ENCODE assay signal across 9 mouse cellular contexts in the genomic region with DNA sequence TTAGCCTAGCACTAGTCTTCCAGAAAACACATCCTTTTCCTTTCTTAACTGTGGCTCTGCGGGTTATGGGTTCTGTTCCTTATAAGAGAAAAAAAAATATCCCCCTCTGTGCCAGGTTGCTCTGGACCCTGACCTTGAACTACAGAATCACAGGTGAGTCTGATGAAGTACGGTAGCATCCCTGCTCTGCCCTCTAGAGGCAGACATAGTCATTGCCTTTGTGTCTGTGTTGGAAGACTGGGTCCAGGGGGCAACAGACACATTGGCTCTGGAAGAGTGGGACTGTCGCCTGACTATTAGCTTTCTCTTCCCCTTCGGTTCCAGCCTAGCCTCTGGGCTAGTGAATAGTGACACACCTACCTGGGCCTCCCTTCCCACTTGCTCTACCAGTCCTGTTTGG. TPM values are rescaled to one million over a fixed set of nuclear protein-coding genes. Genes with fewer than 3 reads are reported as not detected.
A peak's percentile ranks its signal among the peaks of the same experiment; 100 is the strongest.
DNase-seq lines count a peak whose midpoint lies in the region; ATAC-seq and TF ChIP-seq lines count a peak whose summit lies in the region.
"Had no signal": no experiment of that assay in that cellular context is flagged by ENCODE, and none has a peak within 500 bp of the region (broad histone marks: within the 10 kb centered on the region; RNA-seq: fewer than 3 reads in every experiment).

No protein-coding gene starts in this region.

- DNase-seq in cerebellum, postnatal 14 days, result peak; percentile 36 to 51
- DNase-seq in lung, embryonic 14.5 days, result no peak
- DNase-seq in lung, postnatal 4 days, result no peak
- peak; percentile 49 for DNase-seq in thymus, postnatal 0 days (ENCODE audit: low spot score)
- no peak for DNase-seq in adrenal gland, postnatal 4 days (ENCODE audit: low spot score in 2 of 2)
- DNase-seq in left cerebral cortex, postnatal 36 days (ENCODE audit: low spot score in 2 of 2), result no peak

- WGBS in lung, embryonic 14.5 days, result 88% methylated on average over 4 of the region's 4 CpGs

- H3K4me3 ChIP-seq in lung, embryonic 14.5 days (ENCODE audit: low read depth, low read length), result no peak overlapping the region
- H3K4me3 ChIP-seq in embryonic fibroblast, embryonic 13.5 days (ENCODE audit: insufficient read depth, low read length), result no peak overlapping the region
- H3K4me3 ChIP-seq: heart, embryonic 13.5 days had no signal

- H3K9ac ChIP-seq in lung, embryonic 14.5 days, result no peak overlapping the region
- H3K9ac ChIP-seq: heart, embryonic 13.5 days had no signal

- no peaks in the 10 kb centered on the region for H3K27me3 ChIP-seq in lung, embryonic 14.5 days (ENCODE audit: insufficient read depth, low read length)
- H3K27me3 ChIP-seq: heart, embryonic 13.5 days had no signal

- intact Hi-C loops in left cerebral cortex, postnatal 36 days (cut with DNase I), result loop anchor here (2.0 kb wide), 3 partner anchors 43 to 109 kb away; a partner anchor contains a TSS

- H3K9me3 ChIP-seq in lung, embryonic 14.5 days (ENCODE audit: low read depth, low read length), result no peaks in the 10 kb centered on the region
- H3K9me3 ChIP-seq: heart, embryonic 13.5 days had no signal

- TF ChIP-seq POLR2A in embryonic fibroblast, embryonic 13.5 days (IDR thresholded peaks at IDR 0.05; ENCODE audit: low read depth, low read length), result no peak

- no peak overlapping the region for H3K27ac ChIP-seq in lung, embryonic 14.5 days (ENCODE audit: low read depth)
- no peak overlapping the region for H3K27ac ChIP-seq in embryonic fibroblast, embryonic 13.5 days (ENCODE audit: insufficient read depth, low read length)

- H3K4me1 ChIP-seq in lung, embryonic 14.5 days (ENCODE audit: insufficient read depth), result peaks cover 16% of the 10 kb centered on the region
- peaks cover 10% of the 10 kb centered on the region; the same call in 1 of the 2 replicates for H3K4me1 ChIP-seq in embryonic fibroblast, embryonic 13.5 days (ENCODE audit: control insufficient read depth, insufficient read depth, low read length)

- TF ChIP-seq CTCF in lung, embryonic 14.5 days (IDR thresholded peaks at IDR 0.05; ENCODE audit: low read depth), result peak; percentile 55
- TF ChIP-seq CTCF in embryonic fibroblast, embryonic 13.5 days (IDR thresholded peaks at IDR 0.05; ENCODE audit: borderline replicate concordance, insufficient read depth, low read length), result peak; percentile 26; the same call in 1 of the 2 replicates

- H3K36me3 ChIP-seq in lung, embryonic 14.5 days (ENCODE audit: insufficient read depth), result no peaks in the 10 kb centered on the region

- ATAC-seq in cerebellum, adult (ENCODE audit: insufficient number of reproducible peaks, low FRiP score, low TSS enrichment), result no peak
- ATAC-seq in lung, embryonic 14.5 days (ENCODE audit: insufficient read depth), result no peak

- H3K4me2 ChIP-seq in lung, embryonic 14.5 days, result no peak overlapping the region
- H3K4me2 ChIP-seq: heart, embryonic 13.5 days had no signal

RNA-seq across cellular contexts. Expression of a gene that starts 58.4 kb away (rescaled TPM):
- polyA plus RNA-seq in lung, embryonic 14.5 days (2014; fragmentation: Nextera tagmentation; extraction: Ambion mirVana), result 13.7 and 16.6 TPM in 2 replicates
- 1.8 and 1.9 TPM in 2 replicates for polyA plus RNA-seq in embryonic fibroblast, embryonic 13.5 days (2011; ENCODE audit: insufficient read length, low read depth, missing spikeins)
- polyA plus RNA-seq in thymus, postnatal 0 days (2015; fragmentation: Nextera tagmentation; extraction: Ambion mirVana), result 1.7 and 2.2 TPM in 2 replicates
- 10 to 100 TPM in 1 of 2 experiments, 1 to 10 TPM in 1; 4.5 to 10.1 TPM for total RNA-seq in adrenal gland, postnatal 4 days (2021)
- 1 to 10 TPM; 4.8 to 5.5 TPM for total RNA-seq in left cerebral cortex, postnatal 36 days (2021)

Comparison
In these comparisons a context has a peak if more than half of its experiments do, and no peak if none do; other contexts are left out.
1. DNase-seq: peak in cerebellum, postnatal 14 days (2 of 2) and thymus, postnatal 0 days (single experiment); none in lung, embryonic 14.5 days (single experiment), lung, postnatal 4 days (0 of 2), adrenal gland, postnatal 4 days (0 of 2) and left cerebral cortex, postnatal 36 days (0 of 2).